Mouse (Mus musculus): ENCODE measurements around the gene Bmper.

DNA sequence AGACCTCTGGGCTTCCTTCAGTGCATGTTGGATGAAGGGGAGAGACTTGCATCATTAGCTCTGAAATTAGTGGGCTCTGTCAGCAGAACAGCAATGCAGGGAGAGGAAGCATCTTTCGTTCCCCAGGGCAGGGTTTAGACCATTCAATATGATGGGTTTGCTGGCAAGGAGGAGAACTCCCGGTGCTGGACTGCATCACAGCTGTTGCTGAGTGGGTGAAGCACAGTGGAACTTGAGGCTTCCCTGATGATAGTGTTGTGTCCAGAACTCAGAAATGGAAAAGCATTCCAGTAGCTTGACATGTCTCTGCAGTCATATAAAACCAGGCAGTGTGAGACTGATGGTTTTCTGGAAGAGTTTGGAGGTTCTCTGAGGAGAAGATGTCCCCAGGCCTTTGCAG lies 90.0 kb downstream of the Bmper start:
- TF ChIP-seq GATA1 (IDR thresholded peaks at IDR 0.05; ENCODE audit: borderline replicate concordance, low read length), result no peak
- no peak for TF ChIP-seq CTCF (IDR thresholded peaks at IDR 0.05; ENCODE audit: low read depth, low read length)
- TF ChIP-seq TAL1 (conservative IDR thresholded peaks at IDR 0.05; ENCODE audit: low read depth, low read length), result no peak
- TF ChIP-seq GATA2 (IDR thresholded peaks at IDR 0.05; ENCODE audit: borderline replicate concordance, low read depth, low read length), result no peak
